Mouse (Mus musculus) heart, adult 2 months (tissue): ENCODE measurements around the gene Pdzd2.

ENCODE experiments used
- CTCF ChIP-seq: fragments of 200-600 bp; IDR thresholded peaks from 2 replicates; pipeline ENCODE4 v1.8.1; 2022; ENCODE audit warnings: antibody characterized with exemption, mild to moderate bottlenecking, moderate library complexity
- POLR2A ChIP-seq: fragments of 200-500 bp; IDR thresholded peaks from 2 replicates; pipeline ENCODE4 v1.6.1; 2011; ENCODE audit warnings: mild to moderate bottlenecking, low read depth, low read length, control low read depth; ENCODE audit not compliant: insufficient read depth

DNA sequence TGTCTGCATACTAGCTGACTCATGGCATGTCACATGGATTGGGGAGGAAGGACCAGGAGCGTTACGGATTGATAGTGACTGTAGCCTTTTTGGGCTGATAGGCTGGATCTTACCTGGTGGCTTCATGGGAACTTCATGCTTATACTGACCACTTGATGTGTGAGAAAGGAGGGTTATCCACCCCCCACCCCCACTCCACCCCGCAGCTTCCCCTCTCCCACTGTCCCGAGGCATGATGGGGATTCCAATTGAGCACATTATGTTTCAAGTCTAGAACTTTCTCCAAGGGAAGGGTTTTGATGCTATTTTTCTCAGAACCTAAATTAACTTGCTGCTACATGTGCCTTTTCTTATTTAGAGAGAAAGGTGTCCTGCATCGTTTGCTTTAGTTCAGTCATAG lies 381.3 kb downstream of the Pdzd2 start:
- TF ChIP-seq CTCF (no peak), POLR2A (no peak)
